Mouse (Mus musculus) CD4-positive, CD25-positive, alpha-beta regulatory T cell, adult 2 months (primary cell): ENCODE measurements around the gene Gm37240.

Source experiments
- DNase-seq: peaks from one replicate; pipeline ENCODE4 v3.0.0-alpha.2; 2012; ENCODE audit warnings: low read depth, low spot score

The Gm37240 gene

GRCm38 (mm10) chr3:84775577-84775976 lies 1111.7 kb downstream of the Gm37240 start:
- DNase-seq, result no peak

GRCm38 (mm10) chr3:84775067-84775423 lies 1112.3 kb downstream of the Gm37240 start:
- no peak for DNase-seq

DNA sequence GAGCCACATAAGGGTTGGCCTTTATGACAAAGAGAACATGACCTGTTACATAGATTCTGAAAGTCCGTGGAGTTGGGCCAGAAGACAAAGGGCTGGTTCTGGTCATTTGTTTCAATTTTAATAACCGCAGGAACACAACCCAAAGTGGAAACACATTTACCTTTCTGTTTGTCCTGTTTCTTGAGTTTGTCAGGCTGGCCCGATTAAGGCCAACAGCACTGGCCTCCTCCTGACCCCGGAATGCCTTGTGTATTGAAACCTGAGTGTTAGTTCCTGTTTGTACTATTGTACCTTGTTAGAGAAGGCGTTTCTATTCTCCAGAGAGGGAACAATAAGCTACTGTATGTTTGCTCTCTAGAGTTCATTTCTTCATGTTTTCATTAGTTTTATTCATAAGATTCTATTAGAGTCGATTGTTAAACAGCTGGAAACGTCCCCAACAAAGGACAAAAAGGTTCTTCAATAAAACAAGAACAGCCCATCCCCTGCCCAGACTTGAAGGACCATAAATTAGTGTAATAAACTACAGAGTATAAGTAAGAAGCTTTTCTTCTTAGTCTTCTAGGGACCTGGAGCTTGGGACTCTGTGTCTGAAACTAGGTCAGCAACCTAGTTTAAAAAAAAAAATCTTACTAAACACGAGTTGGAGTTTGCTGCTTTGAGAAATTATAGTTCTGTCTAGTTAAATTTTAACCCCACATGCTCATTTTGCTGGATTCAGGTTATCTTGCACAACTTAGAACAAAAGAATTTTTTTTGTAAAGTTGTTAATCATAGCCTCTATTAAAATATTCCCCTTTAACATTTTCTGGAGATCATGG lies 1112.9 kb downstream of the Gm37240 start:
- DNase-seq, result no peak

GRCm38 (mm10) chr3:84771980-84772379 lies 1115.3 kb downstream of the Gm37240 start:
- peak; percentile 49 for DNase-seq

DNA sequence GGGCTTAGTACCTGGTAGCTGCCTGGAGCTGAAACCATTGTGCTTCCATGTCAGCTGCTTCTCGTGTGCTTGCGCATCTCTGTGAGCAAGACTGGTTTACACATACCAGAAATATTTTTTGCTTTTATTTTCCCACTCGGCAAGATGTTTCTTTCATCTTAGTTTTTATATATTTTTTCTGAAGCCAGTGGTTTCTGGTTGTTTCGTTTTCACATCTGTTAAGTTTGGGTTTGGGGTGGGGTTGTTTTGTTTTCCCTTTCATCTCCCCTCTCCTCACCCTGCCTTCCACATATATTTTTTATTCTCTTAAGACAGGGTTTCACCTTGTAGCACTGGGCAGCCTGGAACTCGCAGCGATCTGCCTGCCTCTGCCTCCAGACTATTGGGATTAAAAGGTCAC lies 1116.8 kb downstream of the Gm37240 start:
- DNase-seq, result peak; percentile 16

GRCm38 (mm10) chr3:84769411-84769810 lies 1117.9 kb downstream of the Gm37240 start:
- no peak for DNase-seq

DNA sequence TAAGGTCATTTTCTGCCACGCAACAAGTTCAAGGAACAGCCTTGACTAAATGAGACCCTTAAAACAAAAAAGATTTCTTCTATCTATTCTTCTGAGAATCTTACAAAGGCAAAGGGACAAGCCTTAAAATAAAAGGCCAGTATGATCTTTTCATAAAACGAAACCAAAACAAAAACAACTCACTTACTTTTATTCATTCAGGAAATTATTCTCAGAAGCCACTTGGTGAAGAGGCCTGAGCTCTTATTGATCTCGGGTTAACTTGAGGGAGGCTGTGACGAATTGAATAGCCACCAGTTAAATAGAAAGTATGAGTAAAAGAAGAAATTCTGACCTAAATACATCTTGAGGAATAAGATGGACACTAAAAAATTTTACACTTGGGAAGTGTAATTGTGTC lies 1118.4 kb downstream of the Gm37240 start:
- DNase-seq, result no peak

- no peak for DNase-seq
Measured at GRCm38 (mm10) chr3:84753816-84754215, 1133.5 kb downstream of the Gm37240 start.

DNA sequence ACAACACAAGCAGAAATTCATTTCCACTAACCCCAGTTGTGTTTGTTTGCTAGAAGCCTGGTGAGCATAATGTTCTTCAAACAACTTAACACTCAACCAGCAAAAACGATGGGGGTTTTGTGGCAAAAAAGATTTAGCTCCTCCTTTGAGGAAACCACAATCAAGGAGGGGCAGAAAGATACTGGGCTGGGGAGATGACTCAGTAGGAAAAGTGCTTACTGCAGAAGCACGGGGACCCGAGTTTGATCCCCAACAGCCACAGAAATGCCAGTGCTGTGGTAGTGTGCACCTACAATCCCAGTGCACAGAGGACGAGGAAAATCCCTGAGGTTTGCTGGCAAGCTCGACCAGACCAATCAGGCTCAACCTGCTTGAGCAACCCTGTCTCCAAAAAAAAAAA lies 1138.1 kb downstream of the Gm37240 start:
- DNase-seq, result peak; percentile 63

DNA sequence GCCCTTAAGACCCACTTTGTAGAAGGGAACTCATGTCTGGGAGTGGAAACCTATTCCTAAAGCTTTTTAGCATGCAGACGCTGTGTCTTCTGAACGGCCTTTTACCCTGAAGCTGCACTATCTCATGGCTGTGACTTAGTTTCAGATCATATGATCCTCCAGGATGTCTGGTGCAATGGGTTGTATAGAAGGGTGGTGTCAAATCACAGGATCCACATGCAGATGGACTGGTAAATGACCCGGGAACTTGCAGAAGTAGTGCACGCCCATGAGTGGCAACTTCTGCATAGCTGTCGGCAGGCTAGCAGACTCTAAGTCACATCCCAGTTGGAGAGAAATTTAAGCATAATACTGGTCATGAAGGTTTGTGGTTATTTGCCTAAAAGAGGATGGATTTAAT lies 1139.2 kb downstream of the Gm37240 start:
- DNase-seq, result no peak

- no peak for DNase-seq
Measured at GRCm38 (mm10) chr3:84745537-84746189, 1141.7 kb downstream of the Gm37240 start.

- DNase-seq, result no peak
Measured at GRCm38 (mm10) chr3:84744707-84745106, 1142.6 kb downstream of the Gm37240 start.

DNA sequence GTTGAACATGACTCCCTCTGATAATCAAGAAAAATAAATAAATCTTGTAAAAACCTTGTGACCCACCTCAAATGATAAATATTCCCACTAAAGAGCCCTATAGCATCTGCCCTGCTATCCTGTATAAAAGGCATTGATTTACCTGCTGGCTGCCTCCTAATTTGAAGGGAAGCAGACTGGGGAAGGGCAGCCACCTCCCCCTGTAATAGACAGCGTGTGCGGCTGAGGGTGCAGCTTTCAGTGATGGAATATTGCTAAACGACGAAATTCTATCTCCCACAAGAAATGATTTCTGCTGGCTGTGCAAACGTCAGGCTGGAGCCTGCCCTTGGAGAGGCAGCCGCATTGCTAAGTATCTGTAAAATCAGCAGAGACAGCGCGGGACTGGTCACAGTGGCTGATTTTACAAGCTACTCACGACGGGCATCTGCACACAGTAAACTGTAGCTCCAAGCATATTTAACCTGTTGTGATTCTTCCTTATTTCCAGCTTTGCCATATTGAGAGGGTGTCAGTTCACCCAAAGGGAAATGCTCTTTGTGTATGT lies 1147.2 kb downstream of the Gm37240 start:
- no peak for DNase-seq

DNA sequence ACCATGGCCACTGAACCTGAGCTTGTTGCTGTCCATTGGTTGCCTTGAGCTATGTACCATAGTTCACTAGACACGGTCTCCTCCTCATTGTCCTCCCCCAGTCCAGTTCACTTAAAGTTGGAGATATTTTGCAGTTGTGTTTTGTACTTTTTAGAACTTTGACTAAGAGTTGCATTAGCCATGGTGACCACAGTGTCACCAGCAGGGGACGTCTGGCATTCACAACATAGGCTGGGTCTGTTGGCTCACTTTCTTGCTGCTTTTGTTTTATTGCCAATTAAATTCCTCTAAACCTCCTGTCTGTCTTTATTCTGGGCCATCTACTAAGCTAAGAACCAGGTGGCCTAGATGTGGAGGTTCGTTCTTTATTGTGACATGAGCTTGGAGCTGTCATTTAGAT lies 1150.2 kb downstream of the Gm37240 start:
- DNase-seq, result no peak

DNA sequence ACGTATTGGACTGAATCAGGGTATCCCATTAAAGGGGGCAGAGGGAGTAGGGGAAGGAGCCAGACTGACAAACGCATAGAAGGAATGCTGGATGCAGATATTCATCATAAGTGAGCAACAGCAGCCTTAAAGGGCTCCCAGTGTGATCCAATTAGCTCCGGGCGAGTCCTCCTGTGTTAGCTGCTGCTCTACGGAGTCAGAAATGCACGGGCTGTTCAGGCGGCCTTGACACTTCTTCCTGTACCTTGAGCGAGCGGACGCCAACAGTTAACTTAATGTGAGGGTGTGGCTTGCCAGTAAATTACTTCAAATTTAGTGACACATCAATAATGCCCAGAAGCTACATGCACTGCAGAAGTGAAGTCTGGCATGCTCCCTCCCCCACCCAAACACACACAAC lies 1151.6 kb downstream of the Gm37240 start:
- DNase-seq, result no peak

DNA sequence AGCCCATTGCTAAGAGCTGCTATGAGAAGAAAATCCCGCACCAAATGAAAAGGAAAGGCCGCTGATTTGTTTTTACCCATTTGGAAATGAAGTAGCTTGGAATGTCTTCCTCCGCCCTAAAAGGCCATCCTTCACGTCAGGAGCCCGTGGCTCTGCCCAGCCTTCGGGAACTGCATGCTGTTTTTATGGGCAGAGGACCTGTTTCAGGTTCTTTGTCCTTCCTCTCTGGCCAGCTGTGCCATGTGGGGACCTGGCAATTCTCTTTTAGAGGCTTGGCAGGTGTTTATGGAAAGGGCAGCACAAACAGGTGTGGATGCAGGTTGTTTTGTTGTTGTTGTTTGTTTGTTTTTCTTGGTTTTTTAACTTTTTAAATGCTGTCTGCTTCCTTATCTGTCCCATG lies 1154.8 kb downstream of the Gm37240 start:
- no peak for DNase-seq

DNA sequence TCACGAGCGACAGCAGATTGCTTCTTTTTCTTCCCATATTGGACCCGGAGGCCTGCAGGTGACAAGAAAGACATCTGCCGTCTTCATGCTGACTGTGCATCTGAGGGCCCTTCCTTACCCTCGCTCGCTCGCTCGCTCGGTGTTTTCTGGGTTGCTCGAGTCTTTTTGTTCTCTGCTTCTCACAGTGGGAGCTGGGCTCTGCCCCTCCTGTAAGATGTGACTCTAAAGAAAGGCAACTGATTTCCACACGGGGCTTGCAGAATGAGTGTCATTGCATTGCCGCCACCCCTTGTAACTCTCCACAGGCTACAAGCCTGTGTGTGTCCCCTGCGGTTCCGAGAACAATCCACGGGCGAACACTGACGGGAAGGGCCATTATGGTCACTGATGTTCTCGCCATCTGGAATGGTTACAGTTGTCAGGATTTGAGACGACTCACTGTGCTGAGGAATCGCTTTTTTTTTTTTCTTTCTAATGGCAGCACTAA lies 1155.3 kb downstream of the Gm37240 start:
- DNase-seq, result peak; percentile 45

- no peak for DNase-seq
Measured at GRCm38 (mm10) chr3:84731403-84732015, 1155.8 kb downstream of the Gm37240 start.

- DNase-seq, result no peak
Measured at GRCm38 (mm10) chr3:84731003-84731402, 1156.3 kb downstream of the Gm37240 start.

GRCm38 (mm10) chr3:84729806-84730205 lies 1157.5 kb downstream of the Gm37240 start:
- no peak for DNase-seq

- no peak for DNase-seq
Measured at GRCm38 (mm10) chr3:84723996-84724395, 1163.3 kb downstream of the Gm37240 start.

GRCm38 (mm10) chr3:84722680-84723079 lies 1164.6 kb downstream of the Gm37240 start:
- no peak for DNase-seq
